ENCODE assay signal across 11 mouse cellular contexts in genomic region chr10:121323493-121323892, GRCm38 (mm10). TPM values are rescaled to one million over a fixed set of nuclear protein-coding genes. Genes with fewer than 3 reads are reported as not detected.
DNase-seq lines count a peak whose midpoint lies in the region; TF ChIP-seq lines count a peak whose summit lies in the region.
"Had no signal": no experiment of that assay in that cellular context is flagged by ENCODE, and none has a peak within 500 bp of the region (broad histone marks: within the 10 kb centered on the region; RNA-seq: fewer than 3 reads in every experiment).

No protein-coding gene starts in this region.

- no peak for TF ChIP-seq POLR2A in kidney, adult 2 months (IDR thresholded peaks at IDR 0.05; ENCODE audit: low read depth, low read length)

- H3K27ac ChIP-seq in kidney, adult 2 months (ENCODE audit: insufficient read depth, low read depth, low read length): no peak overlapping the region
- H3K27ac ChIP-seq: limb, embryonic 15.5 days; midbrain, embryonic 12.5 days had no signal

- 73% methylated on average over 7 of the region's 7 CpGs for WGBS in kidney, adult 2 months

- H3K4me3 ChIP-seq in kidney, adult 2 months (ENCODE audit: insufficient read depth, low read depth, low read length): no peak overlapping the region
- H3K4me3 ChIP-seq: limb, embryonic 15.5 days; midbrain, embryonic 12.5 days had no signal

- DNase-seq in cerebellum, adult 9-11 months: peak; percentile 31
- no peak for DNase-seq in cerebellum, adult 11-12 months
- peak; percentile 67 for DNase-seq in kidney, adult 2 months
- DNase-seq in kidney, adult 11 months: no peak
- DNase-seq in MN1 (ENCODE audit: low spot score): peak; percentile 21
- peak; percentile 54 for DNase-seq in gonadal fat pad, adult 2 months (ENCODE audit: low read depth)
- DNase-seq in layer of hippocampus, adult 9-10 months (ENCODE audit: low spot score): no peak
- DNase-seq: gastrocnemius, postnatal 14 days; thymus, postnatal 25 days had no signal

- no peaks in the 10 kb centered on the region for H3K4me1 ChIP-seq in kidney, adult 2 months (ENCODE audit: control insufficient read depth, insufficient read depth, low read length)
- H3K4me1 ChIP-seq: limb, embryonic 15.5 days; midbrain, embryonic 12.5 days had no signal

- H3K36me3 ChIP-seq in kidney, adult 2 months (ENCODE audit: control insufficient read depth, insufficient read depth, low read length): no peaks in the 10 kb centered on the region
- H3K36me3 ChIP-seq: limb, embryonic 15.5 days; midbrain, embryonic 12.5 days had no signal

- no peak for TF ChIP-seq CTCF in kidney, adult 2 months (conservative IDR thresholded peaks at IDR 0.05; ENCODE audit: insufficient read depth, insufficient read length, low read depth, low read length)

- no peaks in the 10 kb centered on the region for H3K27me3 ChIP-seq in kidney, adult 2 months (replicated peaks; ENCODE audit: control insufficient read depth, insufficient read depth, low read length)
- H3K27me3 ChIP-seq: limb, embryonic 15.5 days; midbrain, embryonic 12.5 days had no signal

RNA-seq across cellular contexts. Expression of gene Tbc1d30, which starts 27.6 kb away (rescaled TPM):
- 1.0 and 1.2 TPM in 2 replicates for polyA plus RNA-seq in kidney, adult 2 months (2012; rRNA removed)
- 7.3 and 9.3 TPM in 2 replicates for polyA plus RNA-seq in gonadal fat pad, adult 2 months (2012; rRNA removed)

RNA-seq across cellular contexts. Expression of gene Gns, which starts 41.4 kb away (rescaled TPM):
- polyA plus RNA-seq in kidney, adult 2 months (2012; rRNA removed): 128 and 160 TPM in 2 replicates
- 91.2 and 161 TPM in 2 replicates for polyA plus RNA-seq in gonadal fat pad, adult 2 months (2012; rRNA removed)

Comparison
In these comparisons a context has a peak if more than half of its experiments do, and no peak if none do; other contexts are left out.
1. DNase-seq: peak in cerebellum, adult 9-11 months (single experiment), kidney, adult 2 months (single experiment), MN1 (single experiment) and gonadal fat pad, adult 2 months (single experiment); none in cerebellum, adult 11-12 months (single experiment), kidney, adult 11 months (single experiment) and layer of hippocampus, adult 9-10 months (single experiment).